In genomic region chr14:76072626-76073025, GRCm38 (mm10) we compare ENCODE assay signal across 18 mouse cellular contexts. TPM values are rescaled to one million over a fixed set of nuclear protein-coding genes. Genes with fewer than 3 reads are reported as not detected.
DNase-seq lines count a peak whose midpoint lies in the region; ATAC-seq lines count a peak whose summit lies in the region.
"Had no signal": no experiment of that assay in that cellular context is flagged by ENCODE, and none has a peak within 500 bp of the region (broad histone marks: within the 10 kb centered on the region; RNA-seq: fewer than 3 reads in every experiment).

No protein-coding gene starts in this region.

- 67% methylated on average over 2 of the region's 2 CpGs for WGBS in kidney, embryonic 16.5 days

- H3K27ac ChIP-seq in kidney, embryonic 16.5 days (ENCODE audit: low read length) = no peak overlapping the region
- H3K27ac ChIP-seq: embryonic facial prominence, embryonic 13.5 days; hindbrain, embryonic 10.5 days; kidney, postnatal 0 days; limb, embryonic 13.5 days; midbrain, embryonic 12.5 days; neural tube, embryonic 12.5 days had no signal

- peak; percentile 29 for DNase-seq in kidney, adult 18-20 months
- peak; percentile 5 for DNase-seq in adipocyte (ENCODE audit: low spot score)
- DNase-seq in adrenal gland, postnatal 14 days = peak; percentile 29
- DNase-seq in kidney, postnatal 25 days = peak; percentile 53 to 58
- no peak for DNase-seq in right cerebral cortex, postnatal 36 days (ENCODE audit: low spot score in 2 of 2)
- no peak for DNase-seq in ovary, adult 18-20 months (ENCODE audit: low spot score)
- DNase-seq: cerebellum, adult 9-11 months; forebrain, postnatal 0 days; lung, postnatal 10 days; right cerebral cortex, postnatal 14 days; thymus, postnatal 14 days had no signal

- no peaks in the 10 kb centered on the region for H3K9me3 ChIP-seq in kidney, embryonic 16.5 days (ENCODE audit: low read length)
- H3K9me3 ChIP-seq: embryonic facial prominence, embryonic 13.5 days; hindbrain, embryonic 10.5 days; limb, embryonic 13.5 days; midbrain, embryonic 12.5 days; neural tube, embryonic 12.5 days had no signal

- no peaks in the 10 kb centered on the region for H3K36me3 ChIP-seq in kidney, embryonic 16.5 days (ENCODE audit: insufficient read depth, low read length)
- H3K36me3 ChIP-seq: embryonic facial prominence, embryonic 13.5 days; hindbrain, embryonic 10.5 days; limb, embryonic 13.5 days; midbrain, embryonic 12.5 days; neural tube, embryonic 12.5 days had no signal

- no peak overlapping the region for H3K4me2 ChIP-seq in kidney, embryonic 16.5 days (replicated peaks; ENCODE audit: low read depth, low read length)
- H3K4me2 ChIP-seq: embryonic facial prominence, embryonic 13.5 days; limb, embryonic 13.5 days; midbrain, embryonic 12.5 days; neural tube, embryonic 12.5 days had no signal

- no peak overlapping the region for H3K4me3 ChIP-seq in kidney, embryonic 16.5 days (ENCODE audit: low read length)
- H3K4me3 ChIP-seq: embryonic facial prominence, embryonic 13.5 days; hindbrain, embryonic 10.5 days; limb, embryonic 13.5 days; midbrain, embryonic 12.5 days; neural tube, embryonic 12.5 days had no signal

- no peak overlapping the region for H3K9ac ChIP-seq in kidney, embryonic 16.5 days (replicated peaks; ENCODE audit: low read length)
- H3K9ac ChIP-seq: embryonic facial prominence, embryonic 13.5 days; forebrain, postnatal 0 days; limb, embryonic 13.5 days; midbrain, embryonic 12.5 days; neural tube, embryonic 12.5 days had no signal

- no peak for ATAC-seq in kidney, embryonic 16.5 days (ENCODE audit: low FRiP score, low TSS enrichment)
- ATAC-seq: forebrain, postnatal 0 days had no signal

- H3K4me1 ChIP-seq in kidney, embryonic 16.5 days (ENCODE audit: insufficient read depth, low read length) = no peaks in the 10 kb centered on the region
- H3K4me1 ChIP-seq: embryonic facial prominence, embryonic 13.5 days had no signal

- no peaks in the 10 kb centered on the region for H3K27me3 ChIP-seq in kidney, embryonic 16.5 days (ENCODE audit: insufficient read depth, low read length)
- H3K27me3 ChIP-seq: embryonic facial prominence, embryonic 13.5 days; limb, embryonic 13.5 days; midbrain, embryonic 12.5 days; neural tube, embryonic 12.5 days had no signal

RNA-seq across cellular contexts. Expression of gene Gpalpp1, which starts 37.9 kb away (rescaled TPM):
- polyA plus RNA-seq in kidney, embryonic 16.5 days (2015; fragmentation: Nextera tagmentation; extraction: Ambion mirVana) = 14.0 and 14.9 TPM in 2 replicates
- total RNA-seq in adrenal gland, postnatal 14 days (2021) = 17.7 and 19.4 TPM in 2 replicates

RNA-seq across cellular contexts. Expression of gene Nufip1, which starts 38.1 kb away (rescaled TPM):
- polyA plus RNA-seq in kidney, embryonic 16.5 days (2015; fragmentation: Nextera tagmentation; extraction: Ambion mirVana) = 16.8 and 17.5 TPM in 2 replicates
- 7.7 and 8.0 TPM in 2 replicates for total RNA-seq in adrenal gland, postnatal 14 days (2021)

Comparison
In these comparisons a context has a peak if more than half of its experiments do, and no peak if none do; other contexts are left out.
1. DNase-seq: peak in kidney, adult 18-20 months (single experiment), adipocyte (single experiment), adrenal gland, postnatal 14 days (single experiment) and kidney, postnatal 25 days (2 of 2); none in right cerebral cortex, postnatal 36 days (0 of 2) and ovary, adult 18-20 months (single experiment).